Mouse (Mus musculus): ENCODE measurements at regions not wholly inside any gene's neighbourhood (a gene's known extent, or its start where the extent isn't known, plus 50 kb on each side); places are given as distances from the start of the nearest gene placed in this dataset.

DNA sequence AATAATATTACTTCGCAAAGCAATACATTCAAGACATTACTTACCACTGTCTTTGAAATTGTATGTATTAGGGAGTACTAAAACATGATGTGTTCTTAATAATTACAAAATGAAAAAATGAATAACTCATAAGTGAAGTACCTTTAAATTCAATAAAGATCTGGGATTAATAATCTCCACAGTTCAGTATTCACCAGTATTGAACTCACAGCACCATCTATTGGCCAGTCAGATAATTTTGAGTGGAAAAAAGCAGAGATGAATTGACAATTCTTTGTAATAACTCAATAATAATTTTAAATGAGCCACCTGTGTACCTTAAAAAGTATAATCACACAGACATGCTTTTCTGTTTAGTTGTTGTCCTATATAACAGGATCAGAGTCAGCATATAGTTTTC is 180.7 kb downstream of the Nsun3 start:
- TF ChIP-seq MYOD1 (IDR thresholded peaks at IDR 0.05; ENCODE audit: control insufficient read depth in 1 of 3, insufficient read length in 2 of 3, low read depth in 2 of 3) (no peak), TCF12 (IDR thresholded peaks at IDR 0.05; ENCODE audit: insufficient read depth, poor library complexity, severe bottlenecking) (no peak)
